In the genomic region with DNA sequence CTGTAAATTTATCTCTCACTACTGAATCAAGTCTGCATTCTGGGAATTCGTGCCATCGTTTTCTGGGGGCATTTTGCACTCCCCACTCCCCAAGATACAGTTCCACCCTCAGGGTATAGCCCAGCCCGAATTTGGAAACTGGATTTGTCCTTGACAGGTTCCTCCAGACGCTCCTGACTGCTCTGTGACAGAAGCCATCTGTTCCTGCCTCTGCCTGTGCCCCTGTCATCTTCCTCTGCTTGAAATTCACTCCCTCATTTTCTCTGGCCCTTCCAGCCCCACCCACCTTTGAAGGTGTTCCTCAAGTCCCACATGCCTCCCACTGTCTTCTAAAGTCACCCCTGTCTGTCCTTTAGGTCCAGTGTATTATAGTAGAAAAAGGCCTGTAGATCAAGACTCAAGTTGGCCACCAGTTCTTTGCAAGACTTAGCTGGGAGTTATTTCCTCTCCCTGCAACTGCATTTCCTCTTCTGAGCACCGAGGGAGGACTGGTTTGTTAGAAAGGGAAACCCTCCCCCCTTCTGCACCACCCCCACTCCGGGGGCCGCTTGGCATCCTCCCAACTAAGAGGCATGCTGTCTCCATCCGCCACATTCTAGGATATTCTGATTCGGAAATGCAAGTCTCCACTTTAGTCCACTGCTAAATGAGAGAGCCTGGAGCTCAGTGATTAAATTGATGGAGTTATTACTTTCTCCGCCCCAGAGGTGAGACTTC, we compare ENCODE assay signal across 7 mouse cellular contexts. TPM values are rescaled to one million over a fixed set of nuclear protein-coding genes. Genes with fewer than 3 reads are reported as not detected.
DNase-seq lines count a peak whose midpoint lies in the region; ATAC-seq lines count a peak whose summit lies in the region.

No protein-coding gene starts in this region.

- no peak overlapping the region for H3K9ac ChIP-seq in heart, embryonic 16.5 days (ENCODE audit: low read length)

- 23% methylated on average over 10 of the region's 10 CpGs for WGBS in heart, embryonic 16.5 days

- no peaks in the 10 kb centered on the region for H3K36me3 ChIP-seq in heart, embryonic 16.5 days (ENCODE audit: control insufficient read depth, insufficient read depth)

- H3K4me3 ChIP-seq in heart, embryonic 16.5 days (ENCODE audit: low read length) = no peak overlapping the region

- no peaks in the 10 kb centered on the region for H3K9me3 ChIP-seq in heart, embryonic 16.5 days (replicated peaks; ENCODE audit: control insufficient read depth, low read length)

- H3K4me2 ChIP-seq in heart, embryonic 16.5 days (ENCODE audit: low read depth, low read length) = no peak overlapping the region

- peak; percentile 38 to 46 for DNase-seq in right cerebral cortex, postnatal 10 days (ENCODE audit: low spot score in 2 of 2)
- DNase-seq in right cerebral cortex, postnatal 25 days = no peak
- peak; percentile 48 to 70 for DNase-seq in kidney, postnatal 36 days
- peak; percentile 49 for DNase-seq in thymus, postnatal 14 days
- no peak for DNase-seq in embryo, embryonic 11 days

- H3K4me1 ChIP-seq in heart, embryonic 16.5 days (ENCODE audit: control insufficient read depth, insufficient read depth, low read length) = peaks cover 18% of the 10 kb centered on the region; the same call in 1 of the 2 replicates

- H3K27me3 ChIP-seq in heart, embryonic 16.5 days (ENCODE audit: control insufficient read depth, insufficient read depth, low read length) = no peaks in the 10 kb centered on the region

- ATAC-seq in heart, embryonic 16.5 days (replicated peaks; ENCODE audit: extremely low read depth, insufficient read depth, low FRiP score) = peak; percentile 65
- ATAC-seq in monocyte, adult 5-6 weeks (replicated peaks; ENCODE audit: insufficient number of reproducible peaks, low FRiP score, low TSS enrichment, poor library complexity, severe bottlenecking) = no peak

- H3K27ac ChIP-seq in heart, embryonic 16.5 days (ENCODE audit: low read length) = peak overlapping the region; percentile 63

RNA-seq across cellular contexts. Expression of a gene that starts 57.4 kb away (rescaled TPM):
- polyA plus RNA-seq in heart, embryonic 16.5 days (2015; fragmentation: Nextera tagmentation; extraction: Ambion mirVana) = 216 and 264 TPM in 2 replicates
- 188 to 280 TPM (median 242 TPM) in 3 replicates for total RNA-seq in monocyte, adult 5-6 weeks (2017)

Comparison
In these comparisons a context has a peak if more than half of its experiments do, and no peak if none do; other contexts are left out.
1. DNase-seq: peak in right cerebral cortex, postnatal 10 days (2 of 2), kidney, postnatal 36 days (2 of 2) and thymus, postnatal 14 days (single experiment); none in right cerebral cortex, postnatal 25 days (single experiment) and embryo, embryonic 11 days (single experiment).